Mouse (Mus musculus) 416B (cell line): Measurements from ENCODE around the gene Xdh.

Source experiments
- DNase-seq: peaks from one replicate; pipeline ENCODE4 v3.0.0; 2011; ENCODE audit warnings: low read depth

The Xdh gene

GRCm38 (mm10) chr17:73950062-73950735 is at the start of gene Xdh:
Xdh (minus strand) TSS chr17:73950196.
- DNase-seq: peak; percentile 97

GRCm38 (mm10) chr17:73995907-73996645 is 46.1 kb upstream of the Xdh start:
- DNase-seq: no peak

GRCm38 (mm10) chr17:73991264-73991663 is 41.3 kb upstream of the Xdh start:
- no peak for DNase-seq

DNA sequence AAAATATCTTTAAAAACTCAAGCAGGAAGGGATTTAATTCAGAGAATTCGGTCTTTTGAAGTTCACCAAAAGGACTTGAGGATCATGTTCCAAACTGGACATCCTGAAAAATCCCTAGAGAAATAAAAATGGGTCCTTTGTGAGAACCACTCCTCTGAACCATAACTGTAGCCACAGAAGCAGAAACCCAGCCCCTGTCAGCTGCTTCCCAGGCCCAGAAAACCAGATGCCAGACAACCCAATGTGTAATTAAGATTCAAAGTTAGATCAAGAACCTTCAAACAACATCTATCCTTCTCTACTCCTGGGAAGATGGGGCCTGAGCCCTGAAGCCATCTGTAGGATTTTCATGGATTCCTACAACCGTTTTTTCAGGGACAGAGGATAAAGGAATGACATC is 36.6 kb upstream of the Xdh start:
- DNase-seq: no peak

GRCm38 (mm10) chr17:73985936-73986335 is 35.9 kb upstream of the Xdh start:
- no peak for DNase-seq

DNA sequence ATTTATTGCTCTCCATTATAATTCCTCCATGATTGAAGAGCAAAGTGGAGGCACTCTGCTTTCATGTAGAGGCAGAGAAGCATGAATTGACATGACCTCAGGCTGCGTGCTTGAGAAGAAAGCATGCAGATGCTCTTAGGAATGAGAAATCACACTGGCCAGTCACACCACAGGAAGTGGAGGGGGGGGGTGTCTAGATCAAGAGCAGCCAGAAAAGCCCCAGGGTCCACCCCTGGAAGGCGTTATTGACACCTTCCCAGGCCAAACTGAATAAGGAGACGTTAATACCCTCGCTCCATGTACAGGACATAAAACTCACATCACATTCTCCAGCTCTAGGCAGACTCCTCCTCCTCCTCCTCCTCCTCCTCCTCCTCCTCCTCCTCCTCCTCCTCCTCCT is 34.5 kb upstream of the Xdh start:
- DNase-seq: peak; percentile 21

DNA sequence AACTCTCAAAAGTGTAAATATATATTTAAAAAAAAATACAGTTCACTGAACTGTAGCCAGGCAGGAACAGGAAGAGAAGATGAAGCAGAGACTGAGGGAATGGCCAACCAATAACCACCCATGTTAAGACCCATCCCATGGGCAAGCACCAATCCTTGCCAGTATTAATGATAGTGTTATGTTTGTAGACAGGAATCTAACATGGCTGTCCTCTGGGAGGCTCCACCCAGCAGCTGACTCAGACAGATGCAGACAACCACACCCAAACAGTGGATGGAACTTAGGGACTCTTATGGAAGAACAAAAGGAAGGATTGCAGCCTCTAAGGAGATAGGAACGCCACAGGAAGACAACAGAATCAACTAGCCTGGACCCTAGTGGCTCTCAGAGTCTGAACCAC is 32.9 kb upstream of the Xdh start:
- DNase-seq: no peak

- DNase-seq: no peak
Measured at GRCm38 (mm10) chr17:73976066-73976465, 26.1 kb upstream of the Xdh start.

DNA sequence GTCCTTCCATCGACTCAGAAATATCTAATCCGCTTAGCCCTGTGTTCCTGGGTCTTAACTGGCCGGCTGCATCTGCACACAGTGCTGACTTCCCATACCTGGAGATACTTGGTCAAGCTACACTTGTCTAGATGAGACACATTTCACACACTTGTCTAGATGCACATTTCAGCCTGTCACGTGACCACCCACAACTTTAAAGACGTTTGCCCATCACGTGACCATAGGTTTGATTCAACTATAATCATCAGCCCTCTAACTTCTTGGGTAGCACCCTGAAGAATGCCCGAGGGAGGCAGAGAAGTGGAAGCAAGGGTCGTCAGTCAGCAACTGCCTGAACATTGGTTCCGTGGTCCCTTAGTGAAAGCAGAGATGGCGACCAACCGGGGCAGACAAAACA is 22.7 kb upstream of the Xdh start:
- no peak for DNase-seq

DNA sequence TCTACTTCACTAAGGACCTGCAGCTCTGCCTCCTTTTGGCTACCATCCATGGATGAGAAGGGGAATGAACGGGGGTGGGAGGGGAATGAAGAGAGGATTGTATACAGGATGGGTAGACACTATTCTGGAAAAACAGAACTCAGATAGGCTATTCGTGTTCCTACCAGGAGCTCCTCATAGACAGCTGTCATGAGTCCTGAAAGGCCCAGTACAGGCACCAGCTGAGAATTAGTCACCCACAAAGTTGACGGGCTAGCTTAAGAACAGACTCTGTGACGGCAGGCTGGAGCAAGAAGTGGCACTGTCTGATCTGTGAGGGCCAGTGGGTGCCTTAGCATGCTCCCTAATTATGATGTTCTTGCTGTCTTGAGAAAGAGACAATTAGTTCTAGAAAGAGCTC is 21.3 kb upstream of the Xdh start:
- peak; percentile 82 for DNase-seq

DNA sequence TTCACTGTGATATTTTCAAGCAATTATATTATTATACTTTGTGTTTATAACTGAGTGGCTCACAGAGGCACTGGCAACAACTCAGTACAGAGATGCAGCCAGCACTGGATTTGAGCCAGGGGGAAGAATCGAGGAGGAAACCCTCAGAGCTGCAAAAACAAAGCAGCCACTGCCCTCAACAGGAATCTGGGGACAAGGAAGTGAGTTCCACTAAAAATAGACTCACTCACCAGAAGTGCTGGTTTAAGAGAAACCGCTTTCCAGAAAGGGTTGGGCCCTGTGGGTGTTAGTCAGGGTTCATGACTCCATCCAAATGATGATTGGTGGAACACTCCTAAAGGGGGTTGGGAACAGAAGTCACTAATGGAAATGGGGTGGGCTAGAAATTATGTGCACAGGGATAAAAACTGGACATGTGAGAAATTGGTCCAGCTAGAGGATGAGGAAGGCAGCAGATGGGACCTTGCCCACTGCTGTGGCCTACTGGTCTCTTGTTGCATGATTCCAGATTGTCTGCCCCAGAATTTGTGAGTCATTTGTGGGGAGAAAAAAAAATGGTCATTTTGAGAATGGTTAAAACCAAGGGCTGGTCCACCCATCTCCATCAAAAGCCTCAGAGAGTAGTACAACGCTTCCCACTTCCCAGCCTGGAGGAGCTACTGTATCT is 20.5 kb upstream of the Xdh start:
- DNase-seq: peak; percentile 98

DNA sequence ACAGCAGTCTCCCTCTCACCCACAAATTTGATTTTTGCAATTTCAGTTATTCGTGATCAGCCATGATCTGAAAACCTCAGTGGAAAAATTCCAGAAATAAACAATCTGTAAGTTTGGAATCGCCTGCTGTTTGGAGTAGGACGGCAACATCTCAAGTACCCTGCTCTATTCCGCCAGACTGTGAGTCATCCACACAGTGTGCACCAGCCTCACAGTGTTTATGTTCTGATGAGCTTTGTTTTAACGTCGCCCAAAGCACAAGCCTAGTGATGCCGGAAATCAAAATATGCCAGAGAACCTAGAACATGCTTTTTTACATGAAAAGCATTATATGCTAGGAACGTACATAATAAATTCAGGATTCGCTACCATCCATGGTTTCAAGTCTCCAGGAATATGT is 14.9 kb upstream of the Xdh start:
- no peak for DNase-seq

- no peak for DNase-seq
Measured at GRCm38 (mm10) chr17:73962628-73963043, 12.6 kb upstream of the Xdh start.

DNA sequence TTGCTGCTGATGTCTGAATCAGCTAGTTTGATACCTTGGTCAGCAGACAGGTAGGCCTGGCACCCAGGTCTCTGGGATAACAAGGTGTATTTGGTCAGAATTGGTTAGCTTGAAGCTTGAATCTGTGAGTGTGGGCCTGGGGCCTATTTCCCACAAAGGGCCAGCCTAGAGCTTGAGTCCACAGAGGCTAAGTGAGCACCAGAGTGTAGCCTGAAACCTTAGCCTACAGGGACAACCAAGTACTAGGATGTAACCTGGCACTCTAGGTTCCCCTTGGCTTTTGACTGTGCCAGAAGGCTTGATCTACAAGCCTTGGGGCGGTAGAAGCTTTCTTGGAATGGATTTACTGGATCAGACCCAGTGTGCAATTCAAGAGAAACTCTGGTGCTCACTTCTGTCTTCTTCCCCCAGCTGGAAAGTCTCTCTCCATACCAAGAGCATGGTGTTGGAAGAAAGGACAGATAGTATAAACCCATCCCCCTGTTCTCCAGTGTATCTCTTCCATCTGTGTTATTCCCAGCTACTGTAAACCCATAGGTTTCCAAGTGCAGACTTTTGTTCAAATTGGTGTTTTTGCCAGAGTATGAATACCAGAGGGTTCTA is 11.9 kb upstream of the Xdh start:
- no peak for DNase-seq

DNA sequence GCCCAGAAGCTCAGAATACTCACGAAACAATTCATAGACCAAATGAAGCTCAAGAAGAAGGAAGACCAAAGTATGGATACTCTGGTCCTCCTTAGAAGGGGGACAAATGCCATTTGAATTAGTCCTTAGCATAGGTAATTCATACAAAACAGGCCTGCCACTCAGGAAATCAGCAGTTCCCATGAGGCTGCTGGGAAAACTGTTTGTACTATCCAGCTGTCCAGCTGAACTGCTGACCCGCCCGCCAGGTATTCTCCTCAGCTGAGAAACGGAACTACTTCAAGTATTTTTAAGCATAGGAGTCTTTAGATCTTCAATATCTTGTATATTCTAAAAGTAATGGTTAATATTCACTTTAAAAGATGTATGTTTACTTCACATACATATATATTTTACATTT is 10.7 kb upstream of the Xdh start:
- no peak for DNase-seq

GRCm38 (mm10) chr17:73952103-73952521 is 2.1 kb upstream of the Xdh start:
- DNase-seq: peak; percentile 99

GRCm38 (mm10) chr17:73950970-73951369 is 974 bp upstream of the Xdh start:
- peak; percentile 58 for DNase-seq

GRCm38 (mm10) chr17:73949498-73949897 is 498 bp downstream of the Xdh start:
- peak; percentile 97 for DNase-seq

- DNase-seq: peak; percentile 21
Measured at GRCm38 (mm10) chr17:73948801-73949200, 1.2 kb downstream of the Xdh start.

DNA sequence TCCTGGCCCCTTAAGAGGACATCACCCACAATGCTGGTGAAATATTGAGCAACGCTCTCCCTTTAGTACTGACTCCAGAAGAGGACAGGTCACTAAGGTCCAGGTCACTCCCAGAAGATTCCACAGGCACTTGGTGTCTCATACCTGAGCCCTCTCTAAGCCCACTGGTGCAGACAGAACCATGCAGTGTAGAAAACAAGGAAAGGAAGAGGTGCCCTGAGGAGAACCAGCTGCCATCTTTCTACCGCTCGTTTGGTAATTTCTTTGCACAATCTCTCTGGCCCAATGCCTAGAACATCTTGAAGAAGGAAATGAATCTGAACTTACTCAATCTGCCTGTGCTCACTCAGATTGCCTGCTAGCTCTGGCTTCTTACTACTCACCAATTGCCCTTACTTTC is 2.0 kb downstream of the Xdh start:
- peak; percentile 94 for DNase-seq

DNA sequence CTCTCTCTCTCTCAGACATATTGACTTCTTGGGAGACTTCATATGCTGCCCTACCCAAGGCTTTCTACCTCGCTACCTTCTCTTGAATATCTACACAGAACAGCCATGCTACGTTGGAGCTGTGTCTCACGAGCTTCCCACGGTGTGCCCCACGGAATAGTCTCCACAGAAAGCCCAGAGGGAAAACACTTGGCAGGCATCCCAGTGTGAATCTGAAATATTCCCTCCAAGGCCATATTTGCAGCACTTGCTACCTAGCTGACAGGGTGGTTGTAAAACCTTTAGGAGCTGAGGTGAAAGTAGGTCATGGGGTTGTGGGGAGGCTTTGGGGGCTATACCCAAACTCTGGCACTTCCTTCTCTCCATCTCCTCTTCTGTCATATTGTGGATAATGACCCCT is 3.1 kb downstream of the Xdh start:
- DNase-seq: no peak

- no peak for DNase-seq
Measured at GRCm38 (mm10) chr17:73944661-73945060, 5.3 kb downstream of the Xdh start.
